Mouse (Mus musculus) olfactory bulb, adult 2 months (tissue): ENCODE measurements around the gene Emg1.

Source experiments
- CTCF ChIP-seq: fragments of 200-500 bp; IDR thresholded peaks from 2 replicates; pipeline ENCODE4 v1.5.1; 2012; ENCODE audit warnings: low read depth, mild to moderate bottlenecking, low read length, moderate library complexity; ENCODE audit not compliant: insufficient read depth
- POLR2A ChIP-seq: fragments of 200-500 bp; IDR thresholded peaks from 2 replicates; pipeline ENCODE4 v1.6.1; 2012; ENCODE audit warnings: mild to moderate bottlenecking, low read depth, low read length, moderate library complexity; ENCODE audit not compliant: insufficient read depth

GRCm38 (mm10) chr6:124704417-124704816 lies 7.6 kb downstream of the Emg1 start:
- TF ChIP-seq POLR2A = no peak
- no peak for TF ChIP-seq CTCF
